Mouse (Mus musculus): Measurements from ENCODE around the gene Sp2.

The Sp2 gene

GRCm38 (mm10) chr11:96995836-96996772 lies 13.3 kb upstream of the Sp2 start:
- no peak for DNase-seq (ENCODE audit: low read depth, low spot score)

DNA sequence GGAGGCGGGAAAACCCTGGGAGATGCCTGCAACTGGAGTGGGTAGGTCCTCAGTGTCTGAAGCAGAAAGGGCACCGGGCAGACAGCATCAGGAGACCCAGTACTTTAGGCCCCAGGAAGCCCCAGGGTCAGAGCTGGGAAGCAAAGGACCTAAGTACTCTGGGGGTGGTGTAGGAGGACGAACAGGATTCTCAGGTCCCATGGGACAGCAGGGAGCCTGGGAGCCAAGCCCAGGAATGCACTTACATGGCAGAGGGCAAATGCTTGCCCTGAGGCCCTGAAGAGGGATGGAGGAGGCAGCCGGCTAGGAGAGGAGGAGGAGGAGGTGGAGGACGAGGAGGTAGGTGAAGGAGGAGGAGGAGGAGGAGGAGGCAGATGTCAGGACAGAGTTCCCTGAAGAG lies 12.3 kb upstream of the Sp2 start:
- DNase-seq (ENCODE audit: low read depth, low spot score): no peak

- no peak for DNase-seq (ENCODE audit: low read depth, low spot score)
Measured at GRCm38 (mm10) chr11:96992722-96993311, 10.1 kb upstream of the Sp2 start.

- no peak for DNase-seq (ENCODE audit: low read depth, low spot score)
Measured at GRCm38 (mm10) chr11:96991501-96991900, 8.7 kb upstream of the Sp2 start.

DNA sequence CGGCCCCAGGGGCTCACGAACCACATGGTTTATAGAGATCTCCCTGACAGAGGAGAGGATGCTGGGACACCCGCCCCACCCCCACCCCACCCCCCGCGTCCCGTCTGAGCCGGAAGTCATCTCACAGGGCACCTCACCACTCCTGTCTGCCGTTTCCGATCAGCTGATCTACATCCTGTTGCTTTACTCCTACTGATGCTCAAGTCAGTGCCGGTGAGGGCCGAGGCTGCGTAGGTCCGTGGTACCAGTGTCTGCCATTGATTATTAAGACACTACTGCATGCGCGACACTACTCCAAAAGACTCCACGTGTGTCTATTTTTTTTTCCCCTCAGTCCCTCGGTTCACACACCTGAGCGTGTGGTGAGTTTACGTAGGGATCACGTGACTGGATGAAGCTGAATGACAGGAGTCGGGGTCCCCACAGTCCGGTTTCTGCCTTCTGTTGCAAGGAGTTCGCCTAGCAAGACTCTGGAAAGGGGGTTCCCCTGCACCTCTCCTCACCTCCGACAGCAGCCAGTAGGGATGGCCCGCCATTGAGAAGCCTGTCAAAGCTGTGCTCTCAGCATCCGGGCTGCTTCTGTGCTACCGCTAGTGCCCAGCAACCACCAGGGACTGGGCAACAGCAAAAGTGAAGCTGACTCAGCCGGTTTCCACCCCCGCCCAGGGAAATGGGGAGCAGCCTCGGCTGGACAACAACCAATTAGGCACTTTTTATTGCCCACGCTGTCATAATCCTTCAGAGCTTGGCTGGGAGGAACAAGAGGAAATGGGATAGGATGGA lies 5.3 kb upstream of the Sp2 start:
- DNase-seq (ENCODE audit: low read depth, low spot score): no peak

DNA sequence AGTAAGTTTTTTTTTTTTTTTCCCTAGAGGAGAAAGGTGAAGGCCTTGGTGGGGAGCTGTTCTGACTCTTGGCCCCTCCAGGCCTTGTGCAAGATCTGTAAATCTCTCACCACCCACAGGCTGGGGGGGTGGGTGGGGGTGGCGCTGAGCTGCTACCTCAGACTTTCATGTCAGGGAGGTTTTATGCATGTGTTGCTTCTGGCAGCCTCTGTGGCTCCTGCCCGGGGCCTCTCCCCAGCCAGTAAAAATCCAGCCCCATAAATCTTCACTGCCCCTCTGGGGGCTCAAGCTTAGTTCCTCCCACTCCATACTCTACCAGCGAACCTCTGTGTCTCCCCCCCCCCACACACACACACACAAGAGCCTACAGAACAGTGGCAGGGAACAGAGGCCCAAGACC lies 3.7 kb upstream of the Sp2 start:
- DNase-seq (ENCODE audit: low read depth, low spot score): no peak

GRCm38 (mm10) chr11:96984903-96985302 lies 2.1 kb upstream of the Sp2 start:
- DNase-seq (ENCODE audit: low read depth, low spot score): no peak

GRCm38 (mm10) chr11:96982355-96982754 lies 404 bp downstream of the Sp2 start:
- no peak for DNase-seq (ENCODE audit: low read depth, low spot score)

DNA sequence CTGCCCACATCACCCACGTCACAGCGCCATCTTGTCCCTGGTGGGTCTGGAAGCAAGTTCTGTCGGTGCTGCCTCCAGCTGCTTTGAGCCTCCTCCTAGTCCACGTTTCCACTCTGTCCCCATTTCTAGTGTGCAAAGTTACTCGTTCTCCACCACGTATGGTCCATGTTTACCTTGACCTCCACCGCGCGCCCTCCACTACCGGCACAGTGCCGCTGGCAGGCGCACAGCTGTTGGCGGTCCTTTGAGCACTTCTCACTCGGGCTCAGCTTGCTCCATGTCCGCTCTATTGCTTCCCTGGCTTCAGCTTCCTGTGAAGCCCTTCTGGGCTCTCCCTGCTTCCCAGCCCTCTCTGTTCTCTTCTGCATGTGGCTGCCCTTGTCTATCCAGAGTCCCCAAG lies 1.3 kb downstream of the Sp2 start:
- DNase-seq (ENCODE audit: low read depth, low spot score): no peak

DNA sequence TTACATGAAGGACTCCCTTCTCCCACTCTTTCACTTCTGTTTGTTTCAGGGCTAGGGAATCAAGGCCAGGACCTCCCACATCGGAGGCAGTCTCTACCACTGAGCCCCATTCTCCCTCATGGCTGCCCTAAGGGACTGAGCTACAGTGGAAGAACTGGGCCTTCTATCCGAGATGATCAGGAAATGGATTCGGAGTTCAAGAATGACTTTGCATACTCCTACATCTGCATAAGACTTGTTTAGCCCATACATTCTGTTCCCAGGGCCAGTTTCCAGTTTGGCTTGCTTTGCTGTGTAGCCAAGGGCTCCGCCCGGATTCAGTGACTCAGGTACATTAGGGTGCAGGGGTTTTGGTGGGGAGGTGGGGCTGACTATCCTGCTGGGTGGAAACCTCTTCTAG lies 2.7 kb downstream of the Sp2 start:
- DNase-seq (ENCODE audit: low read depth, low spot score): no peak

DNA sequence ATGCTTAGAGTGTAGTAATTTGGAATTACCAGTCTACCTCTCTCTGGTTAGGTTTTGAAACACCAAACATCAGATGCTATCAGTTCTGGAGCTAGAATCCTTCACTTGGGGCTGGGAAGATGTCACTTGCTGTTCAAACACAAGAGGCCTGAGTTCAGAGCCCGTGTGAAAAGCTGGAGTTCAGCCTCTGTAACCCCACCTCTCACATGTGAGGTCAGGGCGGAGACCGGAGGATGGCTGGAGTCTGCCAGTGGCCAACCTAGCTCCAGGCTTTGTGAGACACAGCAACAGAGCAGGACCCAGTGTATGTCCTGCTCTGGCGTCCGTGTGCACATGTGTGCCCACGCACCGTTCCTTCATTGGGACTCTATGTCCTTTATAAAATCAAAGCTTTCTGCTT lies 3.4 kb downstream of the Sp2 start:
- no peak for DNase-seq (ENCODE audit: low read depth, low spot score)

DNA sequence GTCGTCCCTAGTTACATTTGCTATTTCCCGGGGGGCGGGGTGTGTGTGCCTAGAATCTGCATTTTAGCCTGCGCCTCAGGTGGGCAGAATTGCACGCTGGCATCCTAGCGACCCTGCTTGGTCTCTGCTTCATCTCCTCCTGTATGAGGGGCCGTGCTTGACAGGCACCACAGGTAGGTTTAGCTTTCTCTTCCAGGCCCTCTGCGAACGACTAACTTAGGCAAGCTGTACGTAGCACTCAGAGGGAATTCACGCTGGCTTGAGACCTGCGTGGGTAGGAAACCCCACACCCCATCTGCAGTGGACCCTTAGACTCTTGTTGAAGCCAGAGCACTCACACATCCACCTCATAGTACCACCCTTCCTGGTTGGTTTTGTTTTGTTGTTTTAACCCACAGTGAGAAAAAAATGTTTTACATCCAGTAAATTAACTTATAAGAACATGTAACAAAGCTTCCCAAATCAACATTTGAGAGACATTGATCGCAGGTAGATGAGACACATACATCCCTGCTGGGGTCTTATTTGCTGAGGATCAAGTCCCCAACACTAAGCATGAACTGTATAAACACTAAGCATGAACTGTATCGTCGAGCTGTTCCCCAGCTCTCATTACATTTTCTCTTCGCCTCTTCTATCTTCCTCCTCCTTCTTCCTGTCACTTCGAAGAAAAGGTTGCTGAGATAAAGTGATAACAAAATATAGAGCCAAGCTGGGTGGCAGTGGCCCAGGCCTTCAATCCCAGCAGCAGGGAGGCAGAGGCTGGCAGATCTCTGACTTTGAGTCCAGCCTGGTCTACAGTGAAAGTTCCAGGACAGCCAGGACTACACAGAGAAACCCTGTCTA lies 4.1 kb downstream of the Sp2 start:
- DNase-seq (ENCODE audit: low read depth, low spot score): no peak

DNA sequence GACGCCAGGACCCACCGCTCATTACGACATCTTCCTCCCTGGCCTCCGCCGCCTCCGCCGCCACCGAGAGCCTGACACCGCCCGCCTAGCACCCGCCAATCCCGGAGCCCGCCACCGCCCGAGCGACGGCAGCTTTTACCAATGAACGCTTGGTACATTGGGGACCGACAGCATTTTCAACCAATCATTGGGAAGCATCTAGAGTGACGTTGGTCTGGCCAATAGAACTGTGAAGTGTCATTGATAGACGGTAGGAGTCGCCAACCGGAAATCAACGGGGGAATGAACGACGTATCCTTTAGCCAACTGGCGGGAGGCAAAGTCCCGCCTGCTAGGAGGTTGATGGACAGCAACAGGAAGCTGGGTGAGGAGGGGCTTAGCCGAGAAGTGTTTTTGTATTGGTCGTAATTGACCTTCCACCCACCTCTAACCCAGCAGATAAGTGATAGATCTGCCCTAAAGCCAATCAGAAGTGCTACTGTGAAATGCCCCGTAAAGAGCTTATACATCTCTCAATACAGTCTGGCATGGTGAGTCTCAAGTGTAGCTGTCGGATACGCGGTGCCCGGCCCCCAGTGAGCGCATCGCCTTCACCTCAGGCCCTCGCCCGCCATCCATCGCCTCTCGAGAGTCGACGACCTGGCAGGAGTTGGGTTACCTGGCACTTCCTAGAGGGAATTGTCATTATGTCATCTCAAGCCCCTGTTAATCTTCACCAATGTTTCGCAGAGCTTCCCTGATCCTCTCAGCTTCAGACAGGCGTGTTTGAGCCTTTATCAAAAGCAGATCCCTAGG lies 5.0 kb downstream of the Sp2 start:
- peak; percentile 100 for DNase-seq (ENCODE audit: low read depth, low spot score)

DNA sequence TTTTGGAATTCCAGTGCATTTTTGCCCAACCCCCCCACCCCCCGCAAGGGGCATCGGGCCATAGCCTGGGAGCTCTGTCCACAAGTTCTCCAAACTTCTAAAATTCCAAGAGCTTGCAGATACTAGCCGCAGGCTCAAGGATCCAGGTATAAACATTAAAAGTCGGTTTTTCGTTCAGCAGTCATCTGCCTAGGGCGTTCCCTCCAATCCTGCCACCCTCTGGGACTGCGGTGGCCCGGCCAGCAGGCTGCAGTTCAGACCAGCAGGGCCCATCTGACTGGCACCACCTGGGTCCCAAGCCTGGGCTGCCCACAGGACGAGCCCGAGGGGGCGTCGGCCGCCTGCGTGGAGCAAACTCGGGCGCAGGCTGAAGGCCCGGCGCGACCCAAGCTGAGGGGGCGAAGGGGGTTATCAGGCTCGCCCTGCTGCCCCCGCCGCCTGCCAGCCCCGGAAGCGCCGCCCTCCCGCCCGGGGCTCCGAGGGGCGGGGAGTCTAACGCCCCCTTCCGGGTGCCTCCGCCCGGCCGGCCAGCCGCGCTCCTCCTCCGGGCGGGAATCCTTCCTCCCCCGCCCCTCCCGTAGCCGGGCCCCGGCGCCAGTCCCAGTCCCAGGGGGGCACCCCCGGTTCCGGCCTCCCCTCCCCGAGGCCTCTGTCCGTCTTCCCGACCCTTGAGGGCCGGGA lies 5.7 kb downstream of the Sp2 start:
- DNase-seq (ENCODE audit: low read depth, low spot score): no peak

GRCm38 (mm10) chr11:96976379-96976687 lies 6.4 kb downstream of the Sp2 start:
- DNase-seq (ENCODE audit: low read depth, low spot score): no peak

GRCm38 (mm10) chr11:96975511-96976378 lies 7.0 kb downstream of the Sp2 start:
- DNase-seq (ENCODE audit: low read depth, low spot score): no peak

DNA sequence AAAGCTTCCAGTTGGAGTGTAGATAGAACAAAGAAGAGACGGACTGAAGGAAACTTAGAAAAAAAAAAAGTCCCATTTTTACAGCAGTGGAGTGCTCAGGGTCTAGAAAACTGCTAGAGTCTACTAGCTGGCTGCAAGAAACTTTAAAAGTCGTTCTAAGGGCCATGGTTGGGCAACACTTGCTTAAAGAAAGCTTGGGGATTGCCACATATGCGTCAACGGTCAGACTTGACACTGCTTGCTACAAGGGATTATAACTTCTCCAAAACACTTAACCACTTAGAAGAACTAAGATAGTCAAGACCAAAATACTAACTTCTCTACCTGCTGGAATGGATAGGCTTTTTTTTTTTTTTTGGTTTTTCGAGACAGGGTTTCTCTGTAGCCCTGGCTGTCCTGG lies 7.9 kb downstream of the Sp2 start:
- no peak for DNase-seq (ENCODE audit: low read depth, low spot score)

GRCm38 (mm10) chr11:96973426-96973964 lies 9.3 kb downstream of the Sp2 start:
- DNase-seq (ENCODE audit: low read depth, low spot score): no peak

GRCm38 (mm10) chr11:96972906-96973305 lies 9.9 kb downstream of the Sp2 start:
- DNase-seq (ENCODE audit: low read depth, low spot score): no peak

Data from c-Kit-negative CD71-positive TER-119-positive erythroid progenitor cells, embryonic 14.5 days (primary cell).